Mouse (Mus musculus): ENCODE results near the gene Mical1.

Mical1 gene

GRCm38 (mm10) chr10:41518508-41518980 lies 42.4 kb downstream of the Mical1 start:
- in situ Hi-C loops (cut with MboI; ENCODE audit: unreplicated experiment in 2 of 2) = loop anchor here (5.0 to 25.0 kb wide), 5 partner anchors 164 to 769 kb away; partner anchors contain the start of genes Cep57l1 (in 2 of the 2), Sesn1 (in 2 of the 2) and Foxo3 (in 1 of the 2)

- in situ Hi-C loops (cut with MboI; ENCODE audit: unreplicated experiment in 2 of 2) = loop anchor here (5.0 to 25.0 kb wide), 5 partner anchors 163 to 768 kb away; partner anchors contain the start of genes Cep57l1 (in 2 of the 2), Sesn1 (in 2 of the 2) and Foxo3 (in 1 of the 2)
Observed at GRCm38 (mm10) chr10:41518981-41519618, 43.0 kb downstream of the Mical1 start, which contains the start of gene Cd164. Cd164 (plus strand) TSS chr10:41519414.

GRCm38 (mm10) chr10:41519640-41520409 lies 43.7 kb downstream of the Mical1 start:
- in situ Hi-C loops (cut with MboI; ENCODE audit: unreplicated experiment in 2 of 2) = loop anchor here (5.0 to 25.0 kb wide), 5 partner anchors 162 to 767 kb away; partner anchors contain the start of genes Cep57l1 (in 2 of the 2), Sesn1 (in 2 of the 2) and Foxo3 (in 1 of the 2)

GRCm38 (mm10) chr10:41520410-41520673 lies 44.2 kb downstream of the Mical1 start:
- in situ Hi-C loops (cut with MboI; ENCODE audit: unreplicated experiment in 2 of 2) = loop anchor here in 1 of 2 experiments (25.0 kb wide), 2 partner anchors 292 to 767 kb away; partner anchors contain the start of genes Cep57l1, Foxo3 and Sesn1

- in situ Hi-C loops (cut with MboI; ENCODE audit: unreplicated experiment in 2 of 2) = loop anchor here in 1 of 2 experiments (25.0 kb wide), 2 partner anchors 289 to 764 kb away; partner anchors contain the start of genes Cep57l1, Foxo3 and Sesn1
Observed at GRCm38 (mm10) chr10:41523386-41523785, 47.3 kb downstream of the Mical1 start.

GRCm38 (mm10) chr10:41525696-41526095 lies 49.6 kb downstream of the Mical1 start:
- in situ Hi-C loops (cut with MboI; ENCODE audit: unreplicated experiment in 2 of 2) = no loop called here

- in situ Hi-C loops (cut with MboI; ENCODE audit: unreplicated experiment in 2 of 2) = no loop called here
Observed at GRCm38 (mm10) chr10:41529972-41530371, 53.9 kb downstream of the Mical1 start.

- in situ Hi-C loops (cut with MboI; ENCODE audit: unreplicated experiment in 2 of 2) = no loop called here
Observed at GRCm38 (mm10) chr10:41535991-41536390, 59.9 kb downstream of the Mical1 start.
